In genomic region chr16:43394760-43395159, GRCm38 (mm10) we compare ENCODE assay signal across 13 mouse cellular contexts.
DNase-seq lines count a peak whose midpoint lies in the region; ATAC-seq and TF ChIP-seq lines count a peak whose summit lies in the region.
"Had no signal": no experiment of that assay in that cellular context is flagged by ENCODE, and none has a peak within 500 bp of the region (broad histone marks: within the 10 kb centered on the region; RNA-seq: fewer than 3 reads in every experiment).

No protein-coding gene starts in this region.

- H3K36me3 ChIP-seq in lung, embryonic 14.5 days (ENCODE audit: insufficient read depth), result no peaks in the 10 kb centered on the region
- H3K36me3 ChIP-seq: midbrain, embryonic 12.5 days had no signal

- no peak overlapping the region for H3K4me3 ChIP-seq in lung, embryonic 14.5 days (ENCODE audit: low read depth, low read length)
- H3K4me3 ChIP-seq in lung, adult 2 months (replicated peaks; ENCODE audit: extremely low read depth, low read depth, low read length), result no peak overlapping the region
- H3K4me3 ChIP-seq: midbrain, embryonic 12.5 days had no signal

- TF ChIP-seq POLR2A in lung, adult 2 months (IDR thresholded peaks at IDR 0.05; ENCODE audit: borderline replicate concordance, extremely low read depth, low read depth, low read length), result no peak

- no peak overlapping the region for H3K27ac ChIP-seq in lung, embryonic 14.5 days (ENCODE audit: low read depth)
- H3K27ac ChIP-seq: midbrain, embryonic 12.5 days had no signal

- ATAC-seq in lung, embryonic 14.5 days (ENCODE audit: insufficient read depth), result no peak
- ATAC-seq: forebrain, embryonic 14.5 days; hindbrain, embryonic 16.5 days had no signal

- no peak overlapping the region for H3K4me2 ChIP-seq in lung, embryonic 14.5 days
- H3K4me2 ChIP-seq: liver, embryonic 11.5 days; midbrain, embryonic 12.5 days had no signal

- H3K27me3 ChIP-seq in lung, embryonic 14.5 days (ENCODE audit: insufficient read depth, low read length), result no peaks in the 10 kb centered on the region
- H3K27me3 ChIP-seq: midbrain, embryonic 12.5 days had no signal

- peak; percentile 21 for DNase-seq in adrenal gland, postnatal 14 days
- no peak for DNase-seq in adrenal gland, postnatal 10 days
- DNase-seq in lung, embryonic 14.5 days, result no peak
- no peak for DNase-seq in lung, adult 2 months
- peak; percentile 30 for DNase-seq in heart, postnatal 25 days (ENCODE audit: low spot score)
- peak; percentile 24 for DNase-seq in lung, postnatal 25 days (ENCODE audit: low spot score)
- DNase-seq in yolk sac, embryonic 10.5 days (ENCODE audit: low spot score), result no peak
- no peak for DNase-seq in spleen, adult 12 weeks (ENCODE audit: low spot score)
- DNase-seq: layer of hippocampus, postnatal 36 days had no signal

- TF ChIP-seq CTCF in lung, embryonic 14.5 days (IDR thresholded peaks at IDR 0.05; ENCODE audit: low read depth), result peak; percentile 22; the same call in 1 of the 2 replicates
- no peak for TF ChIP-seq CTCF in lung, adult 2 months (IDR thresholded peaks at IDR 0.05; ENCODE audit: insufficient read depth, low read length)

- H3K9me3 ChIP-seq in lung, embryonic 14.5 days (ENCODE audit: low read depth, low read length), result no peaks in the 10 kb centered on the region
- H3K9me3 ChIP-seq: midbrain, embryonic 12.5 days had no signal

- H3K9ac ChIP-seq in lung, embryonic 14.5 days, result no peak overlapping the region
- H3K9ac ChIP-seq: midbrain, embryonic 12.5 days had no signal

- intact Hi-C loops in heart, postnatal 25 days (cut with DNase I), result loop anchor here (5.0 to 10.0 kb wide), 2 partner anchors 140 to 178 kb away; no protein-coding TSS in a partner anchor

- WGBS in lung, embryonic 14.5 days, result 73% methylated on average over 2 of the region's 2 CpGs
- WGBS in lung, adult 2 months, result 76% methylated on average over 2 of the region's 2 CpGs

- no peaks in the 10 kb centered on the region for H3K4me1 ChIP-seq in lung, embryonic 14.5 days (ENCODE audit: insufficient read depth)
- H3K4me1 ChIP-seq in lung, adult 2 months (ENCODE audit: control insufficient read depth, insufficient read depth, low read length), result no peaks in the 10 kb centered on the region; the same call in 1 of the 2 replicates
- H3K4me1 ChIP-seq: midbrain, embryonic 12.5 days had no signal

Comparison
In these comparisons a context has a peak if more than half of its experiments do, and no peak if none do; other contexts are left out.
1. DNase-seq: peak in adrenal gland, postnatal 14 days (single experiment), heart, postnatal 25 days (single experiment) and lung, postnatal 25 days (single experiment); none in adrenal gland, postnatal 10 days (single experiment), lung, embryonic 14.5 days (single experiment), lung, adult 2 months (single experiment), yolk sac, embryonic 10.5 days (single experiment) and spleen, adult 12 weeks (single experiment).